Mouse (Mus musculus) forebrain, embryonic 12.5 days (tissue): ENCODE measurements around the gene Tekt1. TPM values are rescaled to one million over a fixed set of nuclear protein-coding genes. Genes with fewer than 3 reads are reported as not detected.
A peak's percentile ranks its signal among the peaks of the same experiment; 100 is the strongest.

ENCODE experiments used
- ATAC-seq: fragments of 200-750 bp; cut with Nextera tagmentation; 2 replicates; pipeline ENCODE4 v1.8.0; 2017; ENCODE audit warnings: moderate TSS enrichment; ENCODE audit not compliant: low FRiP score
- H3K27ac ChIP-seq: fragments of 300-500 bp; sonication (generic); 2 replicates; pipeline ENCODE4 v1.5.1; 2016; ENCODE audit warnings: mild to moderate bottlenecking
- H3K27me3 ChIP-seq: fragments of 300-500 bp; sonication (generic); 2 replicates; pipeline ENCODE4 v1.6.1; 2016; ENCODE audit warnings: mild to moderate bottlenecking
- H3K36me3 ChIP-seq: fragments of 300-500 bp; sonication (generic); replicated peaks from 2 replicates; pipeline ENCODE4 v1.6.1; 2016; ENCODE audit warnings: mild to moderate bottlenecking
- H3K4me1 ChIP-seq: fragments of 300-500 bp; sonication (generic); 2 replicates; pipeline ENCODE4 v1.6.1; 2016
- H3K4me2 ChIP-seq: fragments of 300-500 bp; sonication (generic); 2 replicates; pipeline ENCODE4 v1.6.1; 2016; ENCODE audit warnings: mild to moderate bottlenecking, moderate library complexity
- H3K4me3 ChIP-seq: fragments of 300-500 bp; sonication (generic); replicated peaks from 2 replicates; pipeline ENCODE4 v1.5.1; 2016; ENCODE audit warnings: mild to moderate bottlenecking
- H3K9ac ChIP-seq: fragments of 300-500 bp; sonication (generic); 2 replicates; pipeline ENCODE4 v1.6.1; 2016; ENCODE audit warnings: mild to moderate bottlenecking
- H3K9me3 ChIP-seq: fragments of 300-500 bp; sonication (generic); 2 replicates; pipeline ENCODE4 v1.6.1; 2016
- WGBS: fragments of 180-500 bp; shearing (Covaris S2); methylation state at CpG from one replicate; pipeline ENCODE4 v1.1.7; 2016; 5-methylcytosine and 5-hydroxymethylcytosine counted together
- polyA plus RNA-seq: library from polyadenylated mRNA; unstranded; fragments of >200 nt; fragmentation: Nextera tagmentation; extraction: Ambion mirVana; gene quantifications from 2 replicates; pipeline ENCODE4 v1.2.1, GENCODE M21; 2016

Tekt1 gene
- polyA plus RNA-seq, 1 experiment from 2014 or later = 6.7 TPM

GRCm38 (mm10) chr11:72379351-72379750 is 17.1 kb upstream of the Tekt1 start:
- Histone ChIP-seq H3K27ac (no peak overlapping the region), H3K4me2 (no peak overlapping the region), H3K27me3 (no peaks in the 10 kb centered on the region), H3K9ac (no peak overlapping the region), H3K4me1 (no peaks in the 10 kb centered on the region), H3K9me3 (no peaks in the 10 kb centered on the region), H3K4me3 (no peak overlapping the region), H3K36me3 (no peaks in the 10 kb centered on the region)
- ATAC-seq = peak; percentile 33; the same call in 1 of the 2 replicates
- WGBS = 75% methylated on average over 4 of the region's 4 CpGs

GRCm38 (mm10) chr11:72378222-72378621 is 16.0 kb upstream of the Tekt1 start:
- Histone ChIP-seq H3K4me3 (no peak overlapping the region), H3K9me3 (no peaks in the 10 kb centered on the region), H3K9ac (no peak overlapping the region), H3K27me3 (no peaks in the 10 kb centered on the region), H3K4me1 (no peaks in the 10 kb centered on the region), H3K36me3 (no peaks in the 10 kb centered on the region), H3K4me2 (no peak overlapping the region), H3K27ac (no peak overlapping the region)
- no peak for ATAC-seq
- WGBS = 78% methylated on average over 7 of the region's 7 CpGs

- Histone ChIP-seq H3K9me3 (no peaks in the 10 kb centered on the region), H3K4me2 (no peak overlapping the region), H3K4me3 (no peak overlapping the region), H3K27ac (no peak overlapping the region), H3K36me3 (no peaks in the 10 kb centered on the region), H3K9ac (no peak overlapping the region), H3K27me3 (no peaks in the 10 kb centered on the region), H3K4me1 (no peaks in the 10 kb centered on the region)
- 85% methylated on average over 2 of the region's 2 CpGs for WGBS
- ATAC-seq = no peak
Measured at GRCm38 (mm10) chr11:72376562-72376961, 14.3 kb upstream of the Tekt1 start.

- Histone ChIP-seq H3K27ac (no peak overlapping the region), H3K4me3 (no peak overlapping the region), H3K36me3 (no peaks in the 10 kb centered on the region), H3K4me1 (no peaks in the 10 kb centered on the region), H3K9ac (no peak overlapping the region), H3K9me3 (no peaks in the 10 kb centered on the region), H3K4me2 (no peak overlapping the region), H3K27me3 (no peaks in the 10 kb centered on the region)
- WGBS = 47% methylated on average over 12 of the region's 12 CpGs
- ATAC-seq = no peak
Measured at GRCm38 (mm10) chr11:72369904-72370672, 7.8 kb upstream of the Tekt1 start.

- whole genome bisulfite sequencing = 61% methylated on average over 11 of the region's 11 CpGs
Measured at GRCm38 (mm10) chr11:72367934-72368674, 5.9 kb upstream of the Tekt1 start.

GRCm38 (mm10) chr11:72366126-72366525 is 3.9 kb upstream of the Tekt1 start:
- H3K4me2 ChIP-seq = no peak overlapping the region
- peaks cover 5% of the 10 kb centered on the region for H3K4me1 ChIP-seq
- ATAC-seq = no peak
- no peak overlapping the region for H3K9ac ChIP-seq
- no peaks in the 10 kb centered on the region for H3K36me3 ChIP-seq
- WGBS = 84% methylated on average over 9 of the region's 9 CpGs
- H3K9me3 ChIP-seq = no peaks in the 10 kb centered on the region
- H3K27me3 ChIP-seq = no peaks in the 10 kb centered on the region
- H3K4me3 ChIP-seq = no peak overlapping the region
- no peak overlapping the region for H3K27ac ChIP-seq

More at GRCm38 (mm10) chr11:72367934-72368674, 5.9 kb upstream of the Tekt1 start:
- no peaks in the 10 kb centered on the region for H3K4me1 ChIP-seq
- H3K36me3 ChIP-seq = no peaks in the 10 kb centered on the region
- no peaks in the 10 kb centered on the region for H3K27me3 ChIP-seq
- H3K27ac ChIP-seq = no peak overlapping the region
- H3K4me2 ChIP-seq = no peak overlapping the region
- no peak overlapping the region for H3K4me3 ChIP-seq
- ATAC-seq = no peak
- no peaks in the 10 kb centered on the region for H3K9me3 ChIP-seq
- no peak overlapping the region for H3K9ac ChIP-seq

- H3K4me1 ChIP-seq = peaks cover 6% of the 10 kb centered on the region
- H3K4me3 ChIP-seq = no peak overlapping the region
- H3K27ac ChIP-seq = no peak overlapping the region
- no peak overlapping the region for H3K4me2 ChIP-seq
- no peaks in the 10 kb centered on the region for H3K36me3 ChIP-seq
- H3K9me3 ChIP-seq = no peaks in the 10 kb centered on the region
- no peak overlapping the region for H3K9ac ChIP-seq
- 92% methylated on average over 5 of the region's 5 CpGs for WGBS
- ATAC-seq = no peak
- H3K27me3 ChIP-seq = no peaks in the 10 kb centered on the region
Measured at GRCm38 (mm10) chr11:72364526-72364925, 2.3 kb upstream of the Tekt1 start.

GRCm38 (mm10) chr11:72363523-72364240 is 1.4 kb upstream of the Tekt1 start:
- no peaks in the 10 kb centered on the region for H3K27me3 ChIP-seq
- WGBS = 79% methylated on average over 8 of the region's 8 CpGs
- no peaks in the 10 kb centered on the region for H3K36me3 ChIP-seq
- no peak overlapping the region for H3K4me3 ChIP-seq
- no peak for ATAC-seq
- no peak overlapping the region for H3K9ac ChIP-seq
- H3K4me1 ChIP-seq = peaks cover 6% of the 10 kb centered on the region
- no peaks in the 10 kb centered on the region for H3K9me3 ChIP-seq
- no peak overlapping the region for H3K27ac ChIP-seq
- H3K4me2 ChIP-seq = no peak overlapping the region

- Histone ChIP-seq H3K9ac (peak overlapping the region; percentile 68), H3K27ac (no peak overlapping the region), H3K27me3 (no peaks in the 10 kb centered on the region), H3K36me3 (no peaks in the 10 kb centered on the region), H3K4me2 (peak overlapping the region; percentile 74), H3K9me3 (no peaks in the 10 kb centered on the region), H3K4me1 (peaks cover 6% of the 10 kb centered on the region), H3K4me3 (peak overlapping the region; percentile 47)
- WGBS = 9% methylated on average over 42 of the region's 42 CpGs
- ATAC-seq = peak; percentile 93
Measured at GRCm38 (mm10) chr11:72361385-72362346, 576 bp downstream of the Tekt1 start.

- ATAC-seq = no peak; the same call in 1 of the 2 replicates
- H3K9ac ChIP-seq = no peak overlapping the region
- H3K4me2 ChIP-seq = peak overlapping the region; percentile 40
- WGBS = 24% methylated on average over 20 of the region's 20 CpGs
- H3K4me1 ChIP-seq = peaks cover 4% of the 10 kb centered on the region
- H3K36me3 ChIP-seq = no peaks in the 10 kb centered on the region
- H3K4me3 ChIP-seq = no peak overlapping the region
- H3K27ac ChIP-seq = no peak overlapping the region
- no peaks in the 10 kb centered on the region for H3K9me3 ChIP-seq
- no peaks in the 10 kb centered on the region for H3K27me3 ChIP-seq
Measured at GRCm38 (mm10) chr11:72354971-72355728, 7.1 kb downstream of the Tekt1 start.

- Histone ChIP-seq H3K4me1 (peaks cover 4% of the 10 kb centered on the region), H3K4me2 (no peak overlapping the region), H3K27ac (no peak overlapping the region), H3K9ac (no peak overlapping the region), H3K27me3 (no peaks in the 10 kb centered on the region), H3K36me3 (no peaks in the 10 kb centered on the region), H3K4me3 (no peak overlapping the region), H3K9me3 (no peaks in the 10 kb centered on the region)
- ATAC-seq = no peak
- 76% methylated on average over 3 of the region's 3 CpGs for WGBS
Measured at GRCm38 (mm10) chr11:72353186-72353585, 9.1 kb downstream of the Tekt1 start.
